Mouse (Mus musculus) ES-E14 (cell line): ENCODE measurements around the gene Exosc5. TPM values are rescaled to one million over a fixed set of nuclear protein-coding genes. Genes with fewer than 3 reads are reported as not detected.

Source experiments
- DNase-seq: peaks from one replicate; pipeline ENCODE4 v3.0.0-alpha.2; 2013; ENCODE audit warnings: low read depth, low spot score
- H3K27ac ChIP-seq: 2 replicates; pipeline ENCODE4 v1.5.1; 2012; ENCODE audit warnings: low read depth, mild to moderate bottlenecking, low read length, moderate library complexity, mixed read lengths; ENCODE audit not compliant: poor library complexity, insufficient read depth, severe bottlenecking
- H3K36me3 ChIP-seq: 2 replicates; pipeline ENCODE4 v1.6.1; 2012; ENCODE audit warnings: mild to moderate bottlenecking, low read length, moderate library complexity, mixed read lengths; ENCODE audit not compliant: control insufficient read depth, poor library complexity, insufficient read depth, severe bottlenecking
- H3K4me1 ChIP-seq, 2 experiments: fragments of 150-350 bp in 1 of 2; sonication (generic) in 1 of 2; 2 replicates each; pipeline ENCODE4 v1.6.1; 2012; ENCODE audit warnings: low read length in 2 of 2, mild to moderate bottlenecking in 1 of 2, mixed read lengths in 1 of 2; ENCODE audit not compliant: control insufficient read depth in 2 of 2, insufficient read depth in 2 of 2, poor library complexity in 1 of 2
- H3K4me3 ChIP-seq, 2 experiments: fragments of 150-350 bp in 1 of 2; sonication (generic) in 1 of 2; 2 replicates each; pipeline ENCODE4 v1.5.1; 2012; ENCODE audit warnings: low read length in 2 of 2, low read depth in 1 of 2, mild to moderate bottlenecking in 1 of 2, mixed read lengths in 1 of 2; ENCODE audit not compliant: insufficient read depth in 1 of 2, poor library complexity in 1 of 2, severe bottlenecking in 1 of 2
- H3K9ac ChIP-seq: 2 replicates; pipeline ENCODE4 v1.6.1; 2012; ENCODE audit warnings: low read depth, mild to moderate bottlenecking, low read length, mixed read lengths; ENCODE audit not compliant: poor library complexity, insufficient read depth, severe bottlenecking
- H3K9me3 ChIP-seq: fragments of 150-350 bp; sonication (generic); 2 replicates; pipeline ENCODE4 v1.6.1; 2012; ENCODE audit warnings: low read depth, mild to moderate bottlenecking, low read length; ENCODE audit not compliant: control insufficient read depth, insufficient read depth
- CHD2 ChIP-seq: IDR thresholded peaks from 2 replicates; pipeline ENCODE4 v1.6.1; 2014; ENCODE audit warnings: mild to moderate bottlenecking, low read depth, low read length, inconsistent platforms
- HCFC1 ChIP-seq: IDR thresholded peaks from 2 replicates; pipeline ENCODE4 v1.6.1; 2012; ENCODE audit warnings: low read length, inconsistent platforms, borderline replicate concordance; ENCODE audit not compliant: insufficient read depth
- MAFK ChIP-seq: IDR thresholded peaks from 2 replicates; pipeline ENCODE4 v1.6.1; 2014; ENCODE audit warnings: mild to moderate bottlenecking, low read depth, low read length, inconsistent platforms; ENCODE audit not compliant: insufficient read depth
- ZC3H11A ChIP-seq: IDR thresholded peaks from 2 replicates; pipeline ENCODE4 v1.6.1; 2012; ENCODE audit warnings: low read depth, mild to moderate bottlenecking, inconsistent platforms, low read length, borderline replicate concordance
- ZNF384 ChIP-seq: IDR thresholded peaks from 2 replicates; pipeline ENCODE4 v1.6.1; 2012; ENCODE audit warnings: low read depth, low read length, inconsistent platforms
- in situ Hi-C, 2 experiments: fragments of 600-800 bp; cut with MboI; formaldehyde crosslinking; loops; one replicate each; pipeline ENCODE4 v1.15.1; 2025; ENCODE audit warnings: low sequenced_read_pairs in 2 of 2, inconsistent platforms in 1 of 2; ENCODE audit not compliant: unreplicated experiment in 2 of 2
- total RNA-seq: library from RNA; depleted of rRNA; stranded (reverse); fragments of 300-350 nt; gene quantifications from 2 replicates; pipeline ENCODE4 v1.2.3, GENCODE M21; 2012

The Exosc5 gene
- total RNA-seq, 1 experiment: 170 TPM

- Histone ChIP-seq H3K4me3 (peak overlapping the region; percentile 64 to 77), H3K9ac (peak overlapping the region; percentile 62), H3K27ac (no peak overlapping the region), H3K4me1 (peaks cover 0 to 16% of the 10 kb centered on the region in 2 experiments; a peak in 1 of 4 replicates), H3K9me3 (no peaks in the 10 kb centered on the region), H3K36me3 (no peaks in the 10 kb centered on the region)
- in situ Hi-C loops: no loop called here
- no peak for DNase-seq
- TF ChIP-seq ZC3H11A (no peak), MAFK (no peak), HCFC1 (no peak), CHD2 (no peak), ZNF384 (no peak)
Measured at GRCm38 (mm10) chr7:25687811-25688401, 28.9 kb downstream of the Exosc5 start.

- Histone ChIP-seq H3K36me3 (no peaks in the 10 kb centered on the region), H3K9me3 (no peaks in the 10 kb centered on the region), H3K9ac (peak overlapping the region; percentile 32; the same call in 1 of the 2 replicates), H3K4me3 (peak overlapping the region; percentile 64 to 77), H3K27ac (no peak overlapping the region), H3K4me1 (peaks cover 0 to 7% of the 10 kb centered on the region in 2 experiments; a peak in 1 of 4 replicates)
- in situ Hi-C loops: no loop called here
- DNase-seq: no peak
- TF ChIP-seq MAFK (no peak), ZC3H11A (no peak), ZNF384 (no peak), HCFC1 (no peak), CHD2 (no peak)
Measured at GRCm38 (mm10) chr7:25688810-25689586, 30.0 kb downstream of the Exosc5 start.

GRCm38 (mm10) chr7:25689603-25690021 lies 30.6 kb downstream of the Exosc5 start:
- no peak for DNase-seq
- H3K9me3 ChIP-seq: no peaks in the 10 kb centered on the region
- TF ChIP-seq ZNF384 (no peak), CHD2 (no peak), MAFK (no peak), HCFC1 (no peak), ZC3H11A (no peak)
- H3K4me3 ChIP-seq: peak overlapping the region; percentile 46 to 77; a peak in 3 of 4 replicates
- H3K4me1 ChIP-seq: peaks cover 0 to 5% of the 10 kb centered on the region in 2 experiments; a peak in 1 of 4 replicates
- in situ Hi-C loops: no loop called here
- no peaks in the 10 kb centered on the region for H3K36me3 ChIP-seq
- no peak overlapping the region for H3K9ac ChIP-seq
- no peak overlapping the region for H3K27ac ChIP-seq

GRCm38 (mm10) chr7:25690051-25690450 lies 31.1 kb downstream of the Exosc5 start:
- H3K9ac ChIP-seq: no peak overlapping the region
- peaks cover 0 to 5% of the 10 kb centered on the region in 2 experiments; a peak in 1 of 4 replicates for H3K4me1 ChIP-seq
- TF ChIP-seq HCFC1 (no peak), ZNF384 (no peak), CHD2 (no peak), MAFK (no peak), ZC3H11A (no peak)
- no peak overlapping the region for H3K27ac ChIP-seq
- no peak overlapping the region for H3K4me3 ChIP-seq
- H3K9me3 ChIP-seq: no peaks in the 10 kb centered on the region
- DNase-seq: no peak
- in situ Hi-C loops: no loop called here
- no peaks in the 10 kb centered on the region for H3K36me3 ChIP-seq
